Mouse (Mus musculus): Measurements from ENCODE around the gene Tktl2.
A peak's percentile ranks its signal among the peaks of the same experiment; 100 is the strongest.

Gene Tktl2

GRCm38 (mm10) chr8:66511537-66511936, at the start of gene Tktl2:
Gene Tktl2 (plus strand): TSS chr8:66511756.
- no peak for DNase-seq (ENCODE audit: low spot score)

DNA sequence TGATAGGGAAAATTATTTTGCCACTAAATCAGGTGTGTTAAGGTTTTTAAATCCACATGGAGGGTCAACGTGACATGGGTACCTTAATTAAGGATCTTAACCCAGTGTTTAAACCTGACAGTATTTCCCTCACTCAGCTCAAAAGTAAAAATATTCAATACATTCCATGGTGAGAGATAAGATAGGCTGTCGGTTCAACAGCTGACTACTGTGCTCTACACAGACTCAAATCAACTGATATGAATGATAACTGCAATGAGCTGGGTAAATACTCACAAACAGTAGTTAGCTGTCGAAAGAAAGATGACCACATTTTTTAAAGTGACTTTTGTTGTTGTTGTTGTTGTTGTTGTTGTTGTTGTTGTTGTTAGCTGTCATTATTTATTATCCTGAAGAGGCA, 41.7 kb upstream of the Tktl2 start:
- no peak for DNase-seq (ENCODE audit: low spot score)

- DNase-seq (ENCODE audit: low spot score): no peak
Observed at GRCm38 (mm10) chr8:66476880-66477279, 34.7 kb upstream of the Tktl2 start.

DNA sequence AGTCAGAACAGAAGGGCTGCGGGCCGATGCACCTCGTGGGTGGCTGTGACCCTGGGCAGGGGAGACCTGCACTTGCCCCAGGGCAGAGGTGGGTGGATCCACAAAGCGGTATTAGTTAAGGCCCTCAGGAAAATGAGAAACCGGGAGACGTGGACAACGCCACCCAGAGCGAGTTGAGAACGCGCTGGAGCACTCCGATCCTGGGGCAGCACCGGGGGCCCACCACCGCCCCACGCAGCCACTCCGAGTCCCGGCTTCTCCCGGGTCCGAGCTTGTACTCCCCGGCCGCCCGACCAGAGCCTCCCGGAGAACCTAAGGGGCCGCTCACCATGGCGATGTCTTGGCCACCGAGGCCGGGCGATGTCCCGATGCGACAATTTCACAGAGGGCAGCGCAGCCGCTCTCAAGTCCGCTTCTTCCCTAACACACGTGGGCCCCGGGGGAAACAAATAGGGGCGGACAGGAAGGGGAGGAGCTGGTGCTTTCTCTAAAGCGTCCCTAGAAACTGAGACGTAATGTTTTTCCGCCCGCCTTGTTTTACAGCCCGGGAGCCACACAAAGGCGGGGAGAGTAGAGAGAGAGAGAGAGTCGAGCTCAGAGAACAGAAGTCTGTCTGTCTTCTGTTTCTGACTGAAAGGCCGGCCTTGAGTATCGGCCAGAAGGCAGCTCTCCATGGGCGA, 25.3 kb upstream of the Tktl2 start, which contains the start of gene Tma16:
TSS of gene Tma16 (minus strand) at position 447 of the 680 bp plus-strand sequence.
- peak; percentile 65 for DNase-seq (ENCODE audit: low spot score)

DNA sequence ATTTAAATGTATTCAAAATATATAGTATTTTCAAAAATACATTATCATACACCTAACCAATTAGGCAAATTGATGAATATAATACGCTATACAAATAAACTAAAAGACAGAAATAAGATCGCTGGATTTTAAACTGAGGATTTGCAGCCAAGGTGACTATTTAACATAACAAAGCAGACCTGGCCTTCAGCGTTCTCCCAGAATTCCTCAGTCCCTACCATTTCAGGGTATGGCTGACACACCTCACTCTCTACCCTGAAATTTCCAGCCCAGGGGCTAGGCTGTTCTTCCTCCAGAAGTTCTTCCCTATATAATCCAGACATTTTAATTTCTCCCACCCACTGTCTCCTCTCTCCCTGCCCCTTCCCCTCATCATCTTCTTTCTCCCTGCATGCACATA, 23.0 kb upstream of the Tktl2 start:
- no peak for DNase-seq (ENCODE audit: low spot score)

DNA sequence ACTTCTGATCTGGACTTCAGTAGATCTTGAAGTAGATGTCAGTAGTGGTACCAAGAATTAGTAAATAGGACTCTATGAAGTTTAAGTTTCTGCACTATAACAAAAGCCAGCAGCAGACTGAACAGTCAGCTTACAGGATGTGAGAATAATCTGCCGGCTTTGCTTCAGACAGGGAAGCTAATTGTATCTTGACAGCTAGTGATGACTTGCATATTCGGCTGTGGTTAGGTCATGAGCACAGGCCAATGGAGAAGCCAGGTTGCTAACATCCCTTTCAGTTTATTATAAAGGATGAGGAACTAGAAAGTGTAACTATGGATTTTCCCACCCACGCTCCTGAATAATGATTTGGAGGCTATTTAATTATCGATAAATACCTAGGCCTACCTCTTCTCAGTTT, 20.9 kb upstream of the Tktl2 start:
- DNase-seq (ENCODE audit: low spot score): no peak

DNA sequence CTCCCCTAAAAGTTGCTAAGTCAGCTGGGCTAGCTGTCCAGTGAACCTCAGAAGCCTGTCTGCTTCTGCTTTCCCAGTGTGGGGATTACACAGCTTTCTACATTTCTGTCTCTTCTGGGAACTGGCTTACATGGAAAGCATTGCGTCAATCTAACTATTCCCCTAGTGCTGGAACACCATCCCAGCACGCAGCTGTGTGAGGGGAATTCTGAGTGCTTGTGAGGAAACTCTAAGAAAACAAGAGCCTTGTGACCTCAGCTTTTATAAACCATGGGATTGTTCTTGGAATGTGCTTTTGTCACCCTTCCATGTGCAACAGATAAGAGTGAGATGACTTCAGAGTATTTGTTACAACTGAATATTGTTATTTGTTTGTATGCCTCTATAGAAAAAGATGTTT, 17.1 kb upstream of the Tktl2 start:
- DNase-seq (ENCODE audit: low spot score): no peak

GRCm38 (mm10) chr8:66495726-66496125, 15.8 kb upstream of the Tktl2 start:
- DNase-seq (ENCODE audit: low spot score): peak; percentile 58

DNA sequence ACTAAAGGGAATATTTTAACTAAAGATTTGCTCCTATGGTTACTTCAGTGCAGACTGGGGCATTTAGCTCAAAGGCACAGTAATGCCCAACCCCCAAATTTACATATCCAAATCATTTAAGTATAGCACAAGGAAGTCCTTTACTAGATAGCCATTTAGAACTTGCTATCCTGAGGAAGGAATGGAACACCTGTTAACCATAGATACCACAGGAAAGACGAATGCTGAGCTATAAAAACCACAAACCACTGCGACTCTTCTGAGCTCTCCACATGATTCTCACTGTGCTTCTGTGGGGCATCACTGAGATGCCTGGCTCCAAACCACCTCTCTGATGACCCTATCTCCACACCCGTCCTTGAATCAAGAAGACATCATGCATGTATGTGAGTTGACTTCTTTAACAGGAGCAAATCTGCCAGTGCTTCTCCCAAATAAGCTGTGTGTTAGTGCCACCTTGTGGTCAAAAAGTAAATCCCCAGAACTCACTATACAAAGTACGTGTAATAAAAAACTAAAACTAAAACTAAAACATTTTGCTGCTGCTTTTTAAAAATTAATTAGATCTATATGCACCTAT, 14.5 kb upstream of the Tktl2 start:
- peak; percentile 43 for DNase-seq (ENCODE audit: low spot score)

DNA sequence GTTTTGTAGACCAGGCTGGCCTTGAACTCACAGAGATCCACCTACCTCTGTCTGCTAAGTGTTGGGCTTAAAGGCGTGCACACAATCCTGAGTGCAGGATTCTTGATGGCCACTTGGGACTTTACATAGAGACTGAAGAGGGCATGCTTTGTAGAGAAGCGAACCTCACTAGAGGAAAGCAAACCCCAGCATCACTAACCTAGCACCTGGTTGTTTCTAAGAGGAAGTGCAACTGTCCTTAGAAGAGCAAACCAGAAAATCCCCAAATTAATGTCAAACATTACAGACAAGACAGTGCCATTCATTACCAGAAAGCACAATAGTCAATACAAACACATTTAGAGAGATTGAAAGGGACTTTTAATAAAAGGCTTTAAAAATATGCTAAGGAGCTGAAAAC, 8.2 kb upstream of the Tktl2 start:
- no peak for DNase-seq (ENCODE audit: low spot score)

DNA sequence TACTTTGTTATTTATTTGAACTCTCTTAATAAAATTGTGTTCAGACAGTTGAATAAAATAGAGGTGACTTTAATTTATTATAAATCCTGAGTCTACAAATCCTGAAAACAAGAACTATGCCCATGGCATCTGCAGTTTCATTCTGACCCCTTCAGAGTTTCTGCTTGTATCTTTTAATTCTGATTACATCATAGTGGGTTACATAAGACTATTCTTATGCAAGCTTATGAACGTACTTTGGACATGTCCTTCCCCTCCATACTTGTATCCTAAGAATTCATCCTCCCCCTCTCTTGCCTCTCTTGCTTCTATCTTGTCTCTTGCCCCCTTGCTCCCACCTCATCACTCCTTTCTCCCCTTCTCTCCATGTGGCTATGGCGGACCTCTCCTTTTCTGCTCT, 7.6 kb downstream of the Tktl2 start:
- DNase-seq (ENCODE audit: low spot score): no peak

- no peak for DNase-seq (ENCODE audit: low spot score)
Observed at GRCm38 (mm10) chr8:66520576-66520975, 9.0 kb downstream of the Tktl2 start.

- DNase-seq (ENCODE audit: low spot score): no peak
Observed at GRCm38 (mm10) chr8:66550092-66550491, 38.5 kb downstream of the Tktl2 start.
